In genomic region chr16:14046224-14046756, GRCm38 (mm10) we compare ENCODE assay signal across 32 mouse cellular contexts. TPM values are rescaled to one million over a fixed set of nuclear protein-coding genes. Genes with fewer than 3 reads are reported as not detected.
DNase-seq lines count a peak whose midpoint lies in the region; ATAC-seq and TF ChIP-seq lines count a peak whose summit lies in the region.
"Had no signal": no experiment of that assay in that cellular context is flagged by ENCODE, and none has a peak within 500 bp of the region (broad histone marks: within the 10 kb centered on the region; RNA-seq: fewer than 3 reads in every experiment).

No protein-coding gene starts in this region.

- no peak for TF ChIP-seq CTCF in gastrocnemius, adult 2 months (IDR thresholded peaks at IDR 0.05)
- no peak for TF ChIP-seq CTCF in intestine, postnatal 0 days (IDR thresholded peaks at IDR 0.05; ENCODE audit: low read depth)
- TF ChIP-seq CTCF in midbrain, postnatal 0 days (IDR thresholded peaks at IDR 0.05) = no peak

- no peaks in the 10 kb centered on the region for H3K27me3 ChIP-seq in intestine, embryonic 15.5 days (replicated peaks)
- no peaks in the 10 kb centered on the region for H3K27me3 ChIP-seq in intestine, postnatal 0 days (replicated peaks; ENCODE audit: control insufficient read depth, insufficient read depth, low read length)
- no peaks in the 10 kb centered on the region for H3K27me3 ChIP-seq in midbrain, embryonic 10.5 days (ENCODE audit: low read depth, poor library complexity, severe bottlenecking)
- no peaks in the 10 kb centered on the region for H3K27me3 ChIP-seq in midbrain, postnatal 0 days (ENCODE audit: insufficient read depth, low read length)
- H3K27me3 ChIP-seq: CH12.LX; embryonic facial prominence, embryonic 13.5 days; forebrain, embryonic 12.5 days; forebrain, embryonic 15.5 days; hindbrain, embryonic 13.5 days had no signal

- DNase-seq in gastrocnemius, adult 2 months = peak; percentile 17
- DNase-seq in gastrocnemius, postnatal 14 days = no peak
- peak; percentile 8 for DNase-seq in midbrain, embryonic 10.5 days (ENCODE audit: low spot score)
- no peak for DNase-seq in midbrain, postnatal 0 days (ENCODE audit: low spot score)
- no peak for DNase-seq in yolk sac, embryonic 10.5 days (ENCODE audit: low spot score)
- DNase-seq: adrenal gland, postnatal 10 days; adrenal gland, postnatal 36 days; B cell, adult 2 months; cerebellum, adult 11 months; cerebellum, postnatal 10 days; cerebellum, postnatal 36 days; embryo, embryonic 11 days; gastrocnemius, postnatal 10 days; heart, adult 18-20 months had no signal

- peak; percentile 47; the same call in 1 of the 2 replicates for ATAC-seq in intestine, embryonic 15.5 days
- ATAC-seq in intestine, postnatal 0 days = no peak; the same call in 1 of the 2 replicates
- no peak for ATAC-seq in midbrain, postnatal 0 days (ENCODE audit: low FRiP score)
- ATAC-seq: forebrain, embryonic 15.5 days; hindbrain, embryonic 16.5 days; Patski had no signal

- no peak overlapping the region for H3K4me2 ChIP-seq in intestine, embryonic 15.5 days (replicated peaks)
- H3K4me2 ChIP-seq in intestine, postnatal 0 days (replicated peaks; ENCODE audit: low read depth) = no peak overlapping the region
- H3K4me2 ChIP-seq in midbrain, postnatal 0 days (ENCODE audit: low read depth, low read length, poor library complexity, severe bottlenecking) = no peak overlapping the region
- H3K4me2 ChIP-seq: embryonic facial prominence, embryonic 13.5 days; forebrain, embryonic 12.5 days; forebrain, embryonic 15.5 days; hindbrain, embryonic 13.5 days had no signal

- no peaks in the 10 kb centered on the region for H3K4me1 ChIP-seq in intestine, embryonic 15.5 days (replicated peaks)
- H3K4me1 ChIP-seq in intestine, postnatal 0 days (replicated peaks; ENCODE audit: control insufficient read depth, insufficient read depth, low read length) = no peaks in the 10 kb centered on the region
- H3K4me1 ChIP-seq in midbrain, embryonic 10.5 days = no peaks in the 10 kb centered on the region
- H3K4me1 ChIP-seq in midbrain, postnatal 0 days (ENCODE audit: insufficient read depth, low read length) = no peaks in the 10 kb centered on the region
- H3K4me1 ChIP-seq: embryonic facial prominence, embryonic 10.5 days; embryonic facial prominence, embryonic 13.5 days; forebrain, embryonic 12.5 days; forebrain, embryonic 15.5 days; hindbrain, embryonic 10.5 days; hindbrain, embryonic 13.5 days had no signal

- no peak overlapping the region for H3K9ac ChIP-seq in intestine, embryonic 15.5 days
- no peak overlapping the region for H3K9ac ChIP-seq in intestine, postnatal 0 days (ENCODE audit: low read depth, low read length)
- no peak overlapping the region for H3K9ac ChIP-seq in midbrain, postnatal 0 days (replicated peaks; ENCODE audit: low read length, poor library complexity, severe bottlenecking)
- H3K9ac ChIP-seq: embryonic facial prominence, embryonic 13.5 days; forebrain, embryonic 12.5 days; forebrain, embryonic 15.5 days; hindbrain, embryonic 13.5 days had no signal

- no peak overlapping the region for H3K27ac ChIP-seq in gastrocnemius, adult 2 months
- H3K27ac ChIP-seq in intestine, embryonic 15.5 days = no peak overlapping the region
- H3K27ac ChIP-seq in intestine, postnatal 0 days (ENCODE audit: low read depth, low read length) = no peak overlapping the region
- no peak overlapping the region for H3K27ac ChIP-seq in midbrain, embryonic 10.5 days (replicated peaks)
- no peak overlapping the region for H3K27ac ChIP-seq in midbrain, postnatal 0 days (ENCODE audit: low read depth, low read length)
- H3K27ac ChIP-seq: embryonic facial prominence, embryonic 10.5 days; embryonic facial prominence, embryonic 13.5 days; forebrain, embryonic 12.5 days; forebrain, embryonic 15.5 days; hindbrain, embryonic 10.5 days; hindbrain, embryonic 13.5 days had no signal

- 70% methylated on average over 4 of the region's 4 CpGs for WGBS in intestine, embryonic 15.5 days
- WGBS in intestine, postnatal 0 days = 49% methylated on average over 4 of the region's 4 CpGs
- 86% methylated on average over 4 of the region's 4 CpGs for WGBS in midbrain, embryonic 10.5 days
- 76% methylated on average over 4 of the region's 4 CpGs for WGBS in midbrain, postnatal 0 days

- H3K36me3 ChIP-seq in intestine, embryonic 15.5 days = no peaks in the 10 kb centered on the region
- no peaks in the 10 kb centered on the region for H3K36me3 ChIP-seq in intestine, postnatal 0 days (ENCODE audit: control insufficient read depth, insufficient read depth)
- H3K36me3 ChIP-seq in midbrain, embryonic 10.5 days = no peaks in the 10 kb centered on the region
- H3K36me3 ChIP-seq in midbrain, postnatal 0 days (ENCODE audit: insufficient read depth, low read length) = peaks cover 7% of the 10 kb centered on the region; the same call in 1 of the 2 replicates
- H3K36me3 ChIP-seq: embryonic facial prominence, embryonic 10.5 days; embryonic facial prominence, embryonic 13.5 days; forebrain, embryonic 12.5 days; forebrain, embryonic 15.5 days; G1E; hindbrain, embryonic 10.5 days; hindbrain, embryonic 13.5 days had no signal

- H3K4me3 ChIP-seq in gastrocnemius, adult 2 months = no peak overlapping the region
- no peak overlapping the region for H3K4me3 ChIP-seq in intestine, embryonic 15.5 days (replicated peaks)
- no peak overlapping the region for H3K4me3 ChIP-seq in intestine, postnatal 0 days (ENCODE audit: low read depth, low read length)
- H3K4me3 ChIP-seq in midbrain, embryonic 10.5 days = no peak overlapping the region
- no peak overlapping the region for H3K4me3 ChIP-seq in midbrain, postnatal 0 days (ENCODE audit: low read depth, low read length)
- H3K4me3 ChIP-seq: embryonic facial prominence, embryonic 10.5 days; embryonic facial prominence, embryonic 13.5 days; erythroblast, embryonic 14.5 days; forebrain, embryonic 12.5 days; forebrain, embryonic 15.5 days; hindbrain, embryonic 10.5 days; hindbrain, embryonic 13.5 days had no signal

- H3K9me3 ChIP-seq in intestine, embryonic 15.5 days = no peaks in the 10 kb centered on the region
- no peaks in the 10 kb centered on the region for H3K9me3 ChIP-seq in intestine, postnatal 0 days (ENCODE audit: control insufficient read depth)
- no peaks in the 10 kb centered on the region for H3K9me3 ChIP-seq in midbrain, embryonic 10.5 days (replicated peaks)
- no peaks in the 10 kb centered on the region for H3K9me3 ChIP-seq in midbrain, postnatal 0 days (ENCODE audit: low read length)
- H3K9me3 ChIP-seq: embryonic facial prominence, embryonic 10.5 days; embryonic facial prominence, embryonic 13.5 days; forebrain, embryonic 12.5 days; forebrain, embryonic 15.5 days; G1E; hindbrain, embryonic 10.5 days; hindbrain, embryonic 13.5 days had no signal

- intact Hi-C loops in gastrocnemius, adult 2 months (cut with DNase I) = no loop called here
- intact Hi-C loops in gastrocnemius, postnatal 14 days (cut with DNase I; ENCODE audit: low total_unique reads) = no loop called here

RNA-seq across cellular contexts. Expression of gene Ifitm7, which starts 59.6 kb away (rescaled TPM):
- not detected for total RNA-seq in gastrocnemius, adult 2 months (2021)
- not detected for total RNA-seq in gastrocnemius, postnatal 14 days (2021)
- polyA plus RNA-seq in intestine, embryonic 15.5 days (2015; fragmentation: Nextera tagmentation; extraction: Ambion mirVana) = not detected in 2 replicates
- polyA plus RNA-seq in intestine, postnatal 0 days (2015; fragmentation: Nextera tagmentation; extraction: Ambion mirVana) = not detected in 2 replicates
- polyA plus RNA-seq in midbrain, embryonic 10.5 days (2016; fragmentation: Nextera tagmentation; extraction: Ambion mirVana) = 0.85 and 1.2 TPM in 2 replicates
- total RNA-seq in midbrain, postnatal 0 days (2014; rRNA removed) = 0.60 TPM in 1 of 2 replicates, not detected in the other
- 0.91 and 1.0 TPM in 2 replicates for polyA plus RNA-seq in midbrain, postnatal 0 days (2015; fragmentation: Nextera tagmentation; extraction: Ambion mirVana)
- total RNA-seq: adrenal gland, adult 18-20 months; adrenal gland, postnatal 36 days; CH12.LX; gastrocnemius, postnatal 10 days; gastrocnemius, postnatal 4 days; heart, adult 18-20 months; heart, postnatal 25 days had no signal
- polyA plus RNA-seq: erythroblast, embryonic 14.5 days; G1E; heart, embryonic 14.5 days; heart, postnatal 0 days had no signal

RNA-seq across cellular contexts. Expression of gene 2900011O08Rik, which starts 59.9 kb away (rescaled TPM):
- not detected for total RNA-seq in gastrocnemius, adult 2 months (2021)
- total RNA-seq in gastrocnemius, postnatal 14 days (2021) = under 1 TPM in 1 of 2 experiments, not detected in 1; 0.11 TPM
- polyA plus RNA-seq in intestine, embryonic 15.5 days (2015; fragmentation: Nextera tagmentation; extraction: Ambion mirVana) = 2.1 TPM in 2 replicates
- polyA plus RNA-seq in intestine, postnatal 0 days (2015; fragmentation: Nextera tagmentation; extraction: Ambion mirVana) = 0.85 and 2.0 TPM in 2 replicates
- 10.6 and 18.7 TPM in 2 replicates for polyA plus RNA-seq in midbrain, embryonic 10.5 days (2016; fragmentation: Nextera tagmentation; extraction: Ambion mirVana)
- 169 TPM in 2 replicates for total RNA-seq in midbrain, postnatal 0 days (2014; rRNA removed)
- polyA plus RNA-seq in midbrain, postnatal 0 days (2015; fragmentation: Nextera tagmentation; extraction: Ambion mirVana) = 222 and 234 TPM in 2 replicates
- total RNA-seq: CH12.LX; heart, adult 18-20 months; heart, postnatal 25 days had no signal
- polyA plus RNA-seq: erythroblast, embryonic 14.5 days; G1E had no signal

Comparison
In these comparisons a context has a peak if more than half of its experiments do, and no peak if none do; other contexts are left out.
1. DNase-seq: peak in gastrocnemius, adult 2 months (single experiment) and midbrain, embryonic 10.5 days (single experiment); none in gastrocnemius, postnatal 14 days (single experiment), midbrain, postnatal 0 days (single experiment) and yolk sac, embryonic 10.5 days (single experiment).
2. RNA of gene 2900011O08Rik, which starts 59.9 kb away (polyA plus RNA-seq): 222 to 234 TPM in midbrain, postnatal 0 days; 10.6 to 18.7 TPM in midbrain, embryonic 10.5 days, 2.1 TPM in intestine, embryonic 15.5 days and 0.85 to 2.0 TPM in intestine, postnatal 0 days; every median in the first group is over 10 times any median in the second.